Mouse (Mus musculus): ENCODE measurements around the gene Paqr4. TPM values are rescaled to one million over a fixed set of nuclear protein-coding genes. Genes with fewer than 3 reads are reported as not detected.

Gene Paqr4
- polyA plus RNA-seq, 1 experiment from 2014 or later: 12.3 TPM

DNA sequence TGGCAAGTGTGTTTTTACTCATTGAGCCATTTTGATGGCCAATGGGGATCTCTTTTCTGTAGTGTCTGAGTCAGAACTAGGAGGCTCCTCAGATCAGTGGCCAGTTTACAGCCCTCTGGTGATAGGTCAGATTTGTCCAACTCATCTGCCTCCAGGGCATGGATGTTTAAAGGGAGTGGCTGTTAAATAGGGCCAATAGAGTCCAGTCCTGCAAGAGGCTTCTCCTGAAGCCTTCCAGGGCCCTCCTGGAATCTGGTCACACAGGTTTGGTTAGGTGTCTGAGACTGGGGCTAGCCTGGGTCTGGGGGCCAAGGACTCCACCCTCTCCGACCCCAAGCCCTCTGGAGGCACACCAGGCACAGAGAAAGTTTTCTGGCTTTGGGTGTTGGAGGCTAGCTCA, 46.2 kb downstream of the Paqr4 start:
- ATAC-seq (ENCODE audit: extremely low read depth, insufficient number of reproducible peaks, low FRiP score, low TSS enrichment): no peak
- Histone ChIP-seq H3K27ac (replicated peaks) (no peak overlapping the region), H3K27me3 (replicated peaks) (peaks cover 65% of the 10 kb centered on the region), H3K9ac (no peak overlapping the region), H3K36me3 (no peaks in the 10 kb centered on the region), H3K4me2 (no peak overlapping the region), H3K4me1 (peaks cover 6% of the 10 kb centered on the region), H3K9me3 (no peaks in the 10 kb centered on the region), H3K4me3 (no peak overlapping the region)
- WGBS: 60% methylated on average over 1 of the region's 1 CpGs

Other genes starting within 250 kb of the Paqr4 start
- gene Zfp213, start 176.6 kb downstream of the Paqr4 start, polyA plus RNA-seq (2015; fragmentation: Nextera tagmentation; extraction: Ambion mirVana): 12.7 and 13.3 TPM in 2 replicates
- gene Zfp13, start 141.4 kb downstream of the Paqr4 start, polyA plus RNA-seq (2015; fragmentation: Nextera tagmentation; extraction: Ambion mirVana): 9.2 and 9.3 TPM in 2 replicates
- not detected in 2 replicates for gene Zscan10, start 140.0 kb downstream of the Paqr4 start, polyA plus RNA-seq (2015; fragmentation: Nextera tagmentation; extraction: Ambion mirVana)
- 0.32 and 0.62 TPM in 2 replicates for gene Mmp25, start 95.6 kb downstream of the Paqr4 start, polyA plus RNA-seq (2015; fragmentation: Nextera tagmentation; extraction: Ambion mirVana)
- 0.17 and 0.41 TPM in 2 replicates for gene Bicdl2, start 80.4 kb downstream of the Paqr4 start, polyA plus RNA-seq (2015; fragmentation: Nextera tagmentation; extraction: Ambion mirVana)
- 297 and 312 TPM in 2 replicates for gene Hcfc1r1, start 67.3 kb downstream of the Paqr4 start, polyA plus RNA-seq (2015; fragmentation: Nextera tagmentation; extraction: Ambion mirVana)
- gene Thoc6, start 67.0 kb downstream of the Paqr4 start, polyA plus RNA-seq (2015; fragmentation: Nextera tagmentation; extraction: Ambion mirVana): 32.4 and 37.3 TPM in 2 replicates
- 118 and 140 TPM in 2 replicates for gene Tnfrsf12a, start 63.4 kb downstream of the Paqr4 start, polyA plus RNA-seq (2015; fragmentation: Nextera tagmentation; extraction: Ambion mirVana)
- 9.4 and 10.7 TPM in 2 replicates for gene Cldn6, start 61.6 kb downstream of the Paqr4 start, polyA plus RNA-seq (2015; fragmentation: Nextera tagmentation; extraction: Ambion mirVana)
- gene Cldn9, start 56.8 kb downstream of the Paqr4 start, polyA plus RNA-seq (2015; fragmentation: Nextera tagmentation; extraction: Ambion mirVana): 0.29 and 0.32 TPM in 2 replicates
- 0.11 TPM in 1 of 2 replicates, not detected in the other for gene 1520401A03Rik, start 18.1 kb downstream of the Paqr4 start, polyA plus RNA-seq (2015; fragmentation: Nextera tagmentation; extraction: Ambion mirVana)
- gene Pkmyt1, start 14.5 kb downstream of the Paqr4 start, polyA plus RNA-seq (2015; fragmentation: Nextera tagmentation; extraction: Ambion mirVana): 30.9 and 31.0 TPM in 2 replicates
- 0.09 and 0.32 TPM in 2 replicates for gene Kremen2, start 5.0 kb upstream of the Paqr4 start, polyA plus RNA-seq (2015; fragmentation: Nextera tagmentation; extraction: Ambion mirVana)
- 52.1 and 54.1 TPM in 2 replicates for gene Flywch1, start 30.7 kb upstream of the Paqr4 start, polyA plus RNA-seq (2015; fragmentation: Nextera tagmentation; extraction: Ambion mirVana)
- gene Flywch2, start 45.2 kb upstream of the Paqr4 start, polyA plus RNA-seq (2015; fragmentation: Nextera tagmentation; extraction: Ambion mirVana): 5.8 and 7.4 TPM in 2 replicates
- gene Srrm2, start 49.7 kb upstream of the Paqr4 start, polyA plus RNA-seq (2015; fragmentation: Nextera tagmentation; extraction: Ambion mirVana): 319 and 327 TPM in 2 replicates
- gene Elob, start 88.3 kb upstream of the Paqr4 start, polyA plus RNA-seq (2015; fragmentation: Nextera tagmentation; extraction: Ambion mirVana): 875 and 1,018 TPM in 2 replicates
- gene Prss33, start 95.2 kb upstream of the Paqr4 start, polyA plus RNA-seq (2015; fragmentation: Nextera tagmentation; extraction: Ambion mirVana): not detected in 2 replicates
- 0.15 TPM in 1 of 2 replicates, not detected in the other for gene Prss32, start 103.0 kb upstream of the Paqr4 start, polyA plus RNA-seq (2015; fragmentation: Nextera tagmentation; extraction: Ambion mirVana)
- 0.20 and 0.29 TPM in 2 replicates for gene Prss41, start 103.3 kb upstream of the Paqr4 start, polyA plus RNA-seq (2015; fragmentation: Nextera tagmentation; extraction: Ambion mirVana)
- not detected in 2 replicates for gene Prss21, start 127.2 kb upstream of the Paqr4 start, polyA plus RNA-seq (2015; fragmentation: Nextera tagmentation; extraction: Ambion mirVana)
- 0.32 TPM in 1 of 2 replicates, not detected in the other for gene Dcpp1, start 140.0 kb upstream of the Paqr4 start, polyA plus RNA-seq (2015; fragmentation: Nextera tagmentation; extraction: Ambion mirVana)
- gene Dcpp2, start 140.0 kb upstream of the Paqr4 start, polyA plus RNA-seq (2015; fragmentation: Nextera tagmentation; extraction: Ambion mirVana): not detected in 2 replicates
- gene Dcpp3, start 176.6 kb upstream of the Paqr4 start, polyA plus RNA-seq (2015; fragmentation: Nextera tagmentation; extraction: Ambion mirVana): not detected in 2 replicates
- gene Sbp, start 200.8 kb upstream of the Paqr4 start, polyA plus RNA-seq (2015; fragmentation: Nextera tagmentation; extraction: Ambion mirVana): not detected in 2 replicates
- not detected in 2 replicates for gene Sbpl, start 214.4 kb upstream of the Paqr4 start, polyA plus RNA-seq (2015; fragmentation: Nextera tagmentation; extraction: Ambion mirVana)
- 0.10 TPM in 1 of 2 replicates, not detected in the other for gene Prss30, start 239.7 kb upstream of the Paqr4 start, polyA plus RNA-seq (2015; fragmentation: Nextera tagmentation; extraction: Ambion mirVana)